Mouse (Mus musculus) layer of hippocampus, adult 9-11 months (tissue): Measurements from ENCODE around the gene Idnk.

Experiments
- DNase-seq: peaks from one replicate; pipeline ENCODE4 v3.0.0; 2022

The Idnk gene

DNA sequence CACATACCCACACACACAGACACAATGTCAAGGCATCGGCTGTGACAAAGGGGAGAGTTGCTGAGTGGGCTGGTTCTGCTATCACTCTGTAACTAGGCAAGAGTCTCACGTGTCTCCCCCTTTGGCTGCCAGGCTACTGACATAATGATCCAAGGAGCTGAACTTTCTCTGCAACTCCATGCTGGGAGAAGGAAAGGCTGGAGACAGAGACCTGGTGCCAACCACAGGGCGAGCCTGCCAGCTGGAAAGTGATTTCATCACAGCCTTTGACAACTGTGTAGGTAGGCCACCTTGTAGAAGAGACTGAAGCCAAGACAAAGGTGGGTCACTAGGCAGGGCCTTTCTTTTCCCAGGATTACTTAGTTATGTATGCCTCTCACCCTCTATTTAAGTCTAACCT, 39.8 kb downstream of the Idnk start:
- no peak for DNase-seq

DNA sequence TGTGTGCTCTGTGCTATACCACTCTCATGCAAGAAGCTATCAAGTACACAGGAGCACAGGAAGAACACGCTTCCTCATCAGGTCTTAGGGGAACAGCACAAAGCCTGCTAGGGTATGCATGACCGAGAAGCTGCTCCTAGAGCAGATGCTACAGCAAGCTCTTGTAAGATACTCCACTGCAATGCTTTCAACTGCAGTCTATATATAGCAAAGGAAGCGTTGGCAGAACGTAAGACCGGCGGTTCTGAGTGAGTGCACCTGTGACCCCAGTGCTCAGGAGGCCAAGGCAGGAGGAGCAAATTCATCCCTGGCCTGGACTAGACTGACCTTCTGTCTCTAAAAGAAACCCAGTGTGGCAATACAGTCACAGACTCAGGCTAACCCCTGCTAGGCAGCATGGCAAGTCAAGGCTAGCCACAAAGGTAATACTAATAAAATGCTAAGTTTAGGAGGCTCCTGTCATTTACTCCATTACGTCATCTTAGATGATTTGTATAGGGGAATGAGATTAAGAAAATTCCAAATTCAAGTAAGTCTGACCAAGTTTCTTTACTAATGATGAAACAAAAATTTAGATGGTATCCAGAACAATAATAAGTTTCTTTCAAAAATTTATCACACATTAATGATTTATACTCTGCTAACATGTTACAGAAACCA, 40.7 kb downstream of the Idnk start:
- no peak for DNase-seq

DNA sequence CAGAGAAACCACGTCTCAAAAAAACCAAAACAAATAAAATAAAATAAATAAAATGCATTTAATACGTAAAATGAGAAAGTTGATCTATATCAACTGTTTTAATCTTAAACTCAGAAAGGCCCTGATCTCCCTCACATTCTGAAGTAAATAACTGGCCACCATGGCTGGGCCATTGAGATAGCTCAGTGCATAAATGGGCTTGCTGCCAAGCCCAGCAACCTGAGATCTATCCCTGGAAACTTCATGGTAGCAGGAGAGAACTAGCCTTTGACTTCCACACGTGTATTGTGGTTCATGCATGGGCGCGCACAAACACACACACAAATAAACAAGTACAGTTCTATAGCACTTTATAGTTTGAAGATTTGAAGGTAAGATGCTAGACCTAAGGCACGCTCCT, 43.9 kb downstream of the Idnk start:
- no peak for DNase-seq

DNA sequence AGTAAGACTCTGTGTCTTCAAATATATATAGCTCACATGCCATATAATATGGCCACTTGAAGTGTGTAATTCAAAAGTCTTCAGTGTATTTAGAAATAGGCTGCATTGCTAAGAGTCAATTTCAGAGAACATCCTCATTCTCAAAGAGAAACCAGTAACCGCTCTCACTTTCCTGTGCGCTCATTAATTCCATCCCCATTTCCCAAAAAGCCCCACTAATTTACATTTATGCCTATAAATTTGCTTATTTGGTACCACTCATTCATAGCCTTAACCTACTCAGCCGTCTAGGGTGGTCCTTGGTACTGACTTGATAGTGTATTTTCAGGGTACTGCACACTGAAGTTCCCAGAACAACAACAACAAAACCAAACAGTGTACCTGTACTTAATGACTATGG, 44.5 kb downstream of the Idnk start:
- DNase-seq = no peak

DNA sequence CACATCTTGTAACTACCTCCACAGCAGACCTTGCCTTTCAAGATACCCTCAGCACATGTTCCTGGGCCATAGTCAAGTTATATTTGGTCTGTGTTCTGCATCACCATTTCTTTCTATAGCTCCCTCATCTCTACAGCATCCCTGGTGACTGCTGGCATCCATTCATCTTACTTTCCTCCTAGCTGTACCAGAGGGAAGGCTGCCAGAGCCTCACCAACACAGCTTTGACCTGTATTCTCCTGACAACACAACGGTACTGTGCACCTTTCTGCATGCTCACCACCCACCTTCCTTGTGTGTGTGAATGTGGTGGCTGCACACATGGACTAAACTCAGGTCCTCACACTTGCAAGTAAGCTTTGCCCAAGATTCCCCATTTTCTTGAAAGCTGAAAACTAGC, 45.5 kb downstream of the Idnk start:
- no peak for DNase-seq

DNA sequence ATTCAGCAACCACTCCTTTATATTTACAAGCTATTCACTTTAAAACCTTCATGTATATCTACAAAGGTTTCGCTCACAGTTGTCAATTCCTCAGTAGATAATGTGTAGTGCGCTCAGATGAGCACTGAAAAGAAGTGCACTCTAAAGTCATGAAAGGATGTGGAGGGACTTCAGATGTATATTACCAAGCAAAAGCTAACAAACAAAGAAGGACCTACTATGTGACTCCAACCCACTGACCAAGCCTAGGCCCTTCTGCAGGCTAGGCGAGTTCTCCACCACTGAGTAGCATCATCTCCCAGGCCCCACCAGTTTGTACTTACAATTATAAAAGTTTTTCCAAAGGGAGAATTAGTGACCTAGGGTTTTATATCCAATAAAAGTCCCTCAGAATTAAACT, 46.8 kb downstream of the Idnk start:
- DNase-seq = no peak

DNA sequence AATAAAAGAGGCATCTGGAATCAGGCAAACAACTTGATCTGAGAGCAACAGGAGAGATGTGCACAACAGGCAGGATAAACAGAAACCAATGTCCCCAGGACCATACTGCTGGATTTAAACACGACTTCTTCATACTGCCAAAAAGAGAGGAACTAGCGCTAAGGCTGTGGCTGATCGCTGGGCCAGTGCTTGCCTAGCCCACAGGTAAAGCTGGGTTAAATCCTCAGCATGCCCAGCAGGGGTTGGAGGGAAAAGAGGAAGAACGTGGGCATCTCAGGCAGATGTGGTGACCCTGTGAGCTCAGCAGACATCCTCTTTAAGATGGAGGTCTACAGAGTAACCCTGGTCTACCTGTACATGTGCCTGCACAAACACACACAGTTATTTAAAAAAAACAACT, 47.5 kb downstream of the Idnk start:
- no peak for DNase-seq

DNA sequence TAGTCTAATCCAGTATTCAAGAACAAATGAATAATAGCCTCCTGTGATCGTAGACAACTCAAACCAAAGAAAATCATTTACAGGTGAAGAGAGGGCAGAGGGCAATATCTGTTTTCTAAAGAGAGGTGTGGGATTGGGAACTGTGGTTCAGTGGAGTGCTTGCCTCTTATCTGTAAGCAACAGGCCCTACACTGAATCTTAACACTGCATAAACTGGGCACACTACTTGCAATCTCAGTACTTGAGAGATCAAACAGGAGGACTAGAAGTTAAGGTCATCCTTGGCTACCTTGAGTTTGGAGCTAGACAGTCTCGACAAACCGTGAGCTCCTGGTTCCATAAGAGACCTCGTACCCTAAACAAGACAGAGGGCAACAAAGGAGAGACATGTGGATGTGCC, 48.6 kb downstream of the Idnk start:
- DNase-seq = no peak

DNA sequence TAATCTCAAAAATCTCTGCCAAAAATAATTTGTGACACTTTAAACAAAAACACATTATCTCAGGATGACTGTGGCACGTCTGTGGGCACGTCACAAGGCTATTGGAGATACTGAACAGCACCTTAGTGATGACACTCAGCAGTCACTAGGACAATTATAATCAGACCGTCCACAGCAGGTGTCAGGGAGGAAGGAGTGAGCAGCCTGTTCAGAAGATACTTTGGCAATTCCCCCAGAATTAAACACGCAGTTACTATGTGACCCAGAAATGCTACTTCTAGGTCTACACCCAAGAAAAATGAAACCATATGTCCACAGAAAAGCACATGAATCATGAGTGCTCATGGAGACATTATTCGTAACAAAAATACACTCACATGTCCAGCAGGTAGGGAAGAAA, 53.0 kb downstream of the Idnk start:
- DNase-seq = no peak

DNA sequence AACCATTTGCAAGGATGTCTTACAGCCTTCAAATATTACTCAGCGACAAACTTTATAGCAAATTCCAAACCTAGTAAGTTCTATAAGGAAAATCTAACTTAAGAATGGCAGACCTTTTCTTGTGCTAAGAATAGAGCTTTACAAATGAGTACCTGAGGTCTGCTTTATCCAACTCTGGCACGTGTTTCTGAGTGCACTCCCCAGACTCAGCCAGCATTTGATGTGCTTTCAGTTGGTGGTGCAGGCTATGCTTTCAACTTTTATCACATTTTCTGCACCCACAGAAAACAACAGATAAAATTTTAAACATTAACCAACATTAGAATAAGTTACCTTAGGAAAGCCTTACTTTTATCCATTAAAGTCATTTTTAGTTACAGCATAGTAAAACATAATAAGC, 55.1 kb downstream of the Idnk start:
- DNase-seq = no peak

DNA sequence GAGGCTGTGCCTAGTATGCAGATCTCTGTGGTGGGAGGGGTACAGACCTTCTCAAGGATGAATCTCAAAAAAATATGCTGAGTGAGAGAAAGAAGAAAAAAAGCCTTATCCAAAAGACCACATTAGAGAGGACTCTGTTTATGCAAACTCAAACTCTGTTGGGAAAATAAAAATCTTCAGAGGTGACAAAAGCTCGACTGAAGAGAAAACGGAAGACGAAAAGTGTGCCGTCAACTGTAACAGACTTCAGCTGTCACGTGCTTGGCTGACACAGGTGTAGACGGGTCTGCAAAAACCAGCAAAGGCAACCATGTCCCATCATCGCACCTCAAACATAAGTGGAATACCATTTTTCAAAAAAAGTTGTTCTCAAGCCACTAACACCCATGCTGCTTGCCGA, 56.4 kb downstream of the Idnk start:
- DNase-seq = no peak
